Mouse (Mus musculus): Measurements from ENCODE around the gene Pdzrn3.

Pdzrn3 gene

GRCm38 (mm10) chr6:101327196-101327595, 50.5 kb downstream of the Pdzrn3 start:
- DNase-seq (ENCODE audit: low read depth, low spot score): no peak
- no peaks in the 10 kb centered on the region for H3K36me3 ChIP-seq (ENCODE audit: control insufficient read depth, insufficient read depth, low read length, poor library complexity, severe bottlenecking)
- H3K27me3 ChIP-seq (ENCODE audit: control insufficient read depth, insufficient read depth, low read length, poor library complexity, severe bottlenecking): no peaks in the 10 kb centered on the region

- DNase-seq (ENCODE audit: low read depth, low spot score): no peak
- Histone ChIP-seq H3K36me3 (ENCODE audit: control insufficient read depth, insufficient read depth, low read length, poor library complexity, severe bottlenecking) (no peaks in the 10 kb centered on the region), H3K27me3 (ENCODE audit: control insufficient read depth, insufficient read depth, low read length, poor library complexity, severe bottlenecking) (no peaks in the 10 kb centered on the region)
These were observed 51.7 kb downstream of the Pdzrn3 start for GRCm38 (mm10) chr6:101325842-101326639.

- Histone ChIP-seq H3K27me3 (ENCODE audit: control insufficient read depth, insufficient read depth, low read length, poor library complexity, severe bottlenecking) (no peaks in the 10 kb centered on the region), H3K36me3 (ENCODE audit: control insufficient read depth, insufficient read depth, low read length, poor library complexity, severe bottlenecking) (no peaks in the 10 kb centered on the region)
- DNase-seq (ENCODE audit: low read depth, low spot score): no peak
These were observed 55.1 kb downstream of the Pdzrn3 start for GRCm38 (mm10) chr6:101322580-101322979.

GRCm38 (mm10) chr6:101320386-101320785, 57.3 kb downstream of the Pdzrn3 start:
- H3K27me3 ChIP-seq (ENCODE audit: control insufficient read depth, insufficient read depth, low read length, poor library complexity, severe bottlenecking): no peaks in the 10 kb centered on the region

GRCm38 (mm10) chr6:101319374-101319967, 58.2 kb downstream of the Pdzrn3 start:
- DNase-seq (ENCODE audit: low read depth, low spot score): no peak
- H3K36me3 ChIP-seq (ENCODE audit: control insufficient read depth, insufficient read depth, low read length, poor library complexity, severe bottlenecking): no peaks in the 10 kb centered on the region
- no peaks in the 10 kb centered on the region for H3K27me3 ChIP-seq (ENCODE audit: control insufficient read depth, insufficient read depth, low read length, poor library complexity, severe bottlenecking)

More at GRCm38 (mm10) chr6:101320386-101320785, 57.3 kb downstream of the Pdzrn3 start:
- DNase-seq (ENCODE audit: low read depth, low spot score): no peak
- H3K36me3 ChIP-seq (ENCODE audit: control insufficient read depth, insufficient read depth, low read length, poor library complexity, severe bottlenecking): no peaks in the 10 kb centered on the region

GRCm38 (mm10) chr6:101318530-101318929, 59.2 kb downstream of the Pdzrn3 start:
- no peaks in the 10 kb centered on the region for H3K27me3 ChIP-seq (ENCODE audit: control insufficient read depth, insufficient read depth, low read length, poor library complexity, severe bottlenecking)
- no peaks in the 10 kb centered on the region for H3K36me3 ChIP-seq (ENCODE audit: control insufficient read depth, insufficient read depth, low read length, poor library complexity, severe bottlenecking)
- no peak for DNase-seq (ENCODE audit: low read depth, low spot score)

GRCm38 (mm10) chr6:101311446-101311845, 66.3 kb downstream of the Pdzrn3 start:
- H3K27me3 ChIP-seq (ENCODE audit: control insufficient read depth, insufficient read depth, low read length, poor library complexity, severe bottlenecking): no peaks in the 10 kb centered on the region

GRCm38 (mm10) chr6:101310491-101310890, 67.2 kb downstream of the Pdzrn3 start:
- no peaks in the 10 kb centered on the region for H3K27me3 ChIP-seq (ENCODE audit: control insufficient read depth, insufficient read depth, low read length, poor library complexity, severe bottlenecking)
- no peak for DNase-seq (ENCODE audit: low read depth, low spot score)
- no peaks in the 10 kb centered on the region for H3K36me3 ChIP-seq (ENCODE audit: control insufficient read depth, insufficient read depth, low read length, poor library complexity, severe bottlenecking)

More at GRCm38 (mm10) chr6:101311446-101311845, 66.3 kb downstream of the Pdzrn3 start:
- no peak for DNase-seq (ENCODE audit: low read depth, low spot score)
- H3K36me3 ChIP-seq (ENCODE audit: control insufficient read depth, insufficient read depth, low read length, poor library complexity, severe bottlenecking): no peaks in the 10 kb centered on the region

GRCm38 (mm10) chr6:101307964-101308531, 69.6 kb downstream of the Pdzrn3 start:
- no peak for DNase-seq (ENCODE audit: low read depth, low spot score)
- Histone ChIP-seq H3K36me3 (ENCODE audit: control insufficient read depth, insufficient read depth, low read length, poor library complexity, severe bottlenecking) (no peaks in the 10 kb centered on the region), H3K27me3 (ENCODE audit: control insufficient read depth, insufficient read depth, low read length, poor library complexity, severe bottlenecking) (no peaks in the 10 kb centered on the region)

- no peaks in the 10 kb centered on the region for H3K36me3 ChIP-seq (ENCODE audit: control insufficient read depth, insufficient read depth, low read length, poor library complexity, severe bottlenecking)
- no peak for DNase-seq (ENCODE audit: low read depth, low spot score)
- no peaks in the 10 kb centered on the region for H3K27me3 ChIP-seq (ENCODE audit: control insufficient read depth, insufficient read depth, low read length, poor library complexity, severe bottlenecking)
These were observed 70.9 kb downstream of the Pdzrn3 start for GRCm38 (mm10) chr6:101306834-101307233.

- DNase-seq (ENCODE audit: low read depth, low spot score): no peak
- no peaks in the 10 kb centered on the region for H3K36me3 ChIP-seq (ENCODE audit: control insufficient read depth, insufficient read depth, low read length, poor library complexity, severe bottlenecking)
- no peaks in the 10 kb centered on the region for H3K27me3 ChIP-seq (ENCODE audit: control insufficient read depth, insufficient read depth, low read length, poor library complexity, severe bottlenecking)
These were observed 72.2 kb downstream of the Pdzrn3 start for GRCm38 (mm10) chr6:101305543-101305942.

- no peak for DNase-seq (ENCODE audit: low read depth, low spot score)
- H3K36me3 ChIP-seq (ENCODE audit: control insufficient read depth, insufficient read depth, low read length, poor library complexity, severe bottlenecking): no peaks in the 10 kb centered on the region
These were observed 73.5 kb downstream of the Pdzrn3 start for GRCm38 (mm10) chr6:101303959-101304738.

GRCm38 (mm10) chr6:101303501-101303900, 74.2 kb downstream of the Pdzrn3 start:
- H3K36me3 ChIP-seq (ENCODE audit: control insufficient read depth, insufficient read depth, low read length, poor library complexity, severe bottlenecking): no peaks in the 10 kb centered on the region
- no peaks in the 10 kb centered on the region for H3K27me3 ChIP-seq (ENCODE audit: control insufficient read depth, insufficient read depth, low read length, poor library complexity, severe bottlenecking)
- DNase-seq (ENCODE audit: low read depth, low spot score): no peak

More at GRCm38 (mm10) chr6:101303959-101304738, 73.5 kb downstream of the Pdzrn3 start:
- H3K27me3 ChIP-seq (ENCODE audit: control insufficient read depth, insufficient read depth, low read length, poor library complexity, severe bottlenecking): no peaks in the 10 kb centered on the region

- DNase-seq (ENCODE audit: low read depth, low spot score): no peak
- no peaks in the 10 kb centered on the region for H3K36me3 ChIP-seq (ENCODE audit: control insufficient read depth, insufficient read depth, low read length, poor library complexity, severe bottlenecking)
- no peaks in the 10 kb centered on the region for H3K27me3 ChIP-seq (ENCODE audit: control insufficient read depth, insufficient read depth, low read length, poor library complexity, severe bottlenecking)
These were observed 76.5 kb downstream of the Pdzrn3 start for GRCm38 (mm10) chr6:101301154-101301553.

Measured in splenic B cell, adult 2 months (primary cell).